Mouse (Mus musculus) testis, adult 2 months (tissue): ENCODE measurements around the gene Ccer2. TPM values are rescaled to one million over a fixed set of nuclear protein-coding genes. Genes with fewer than 3 reads are reported as not detected.

Experiments
- H3K27ac ChIP-seq: fragments of 200-500 bp; 2 replicates; pipeline ENCODE4 v1.5.1; 2012; ENCODE audit warnings: low read depth, low read length; ENCODE audit not compliant: control insufficient read depth, insufficient read depth
- H3K27me3 ChIP-seq: fragments of 200-500 bp; 2 replicates; pipeline ENCODE4 v1.6.1; 2012; ENCODE audit warnings: mild to moderate bottlenecking, low read length, moderate library complexity; ENCODE audit not compliant: control insufficient read depth, insufficient read depth
- H3K36me3 ChIP-seq: fragments of 200-500 bp; 2 replicates; pipeline ENCODE4 v1.6.1; 2012; ENCODE audit warnings: mild to moderate bottlenecking, low read length; ENCODE audit not compliant: control insufficient read depth, insufficient read depth
- H3K4me1 ChIP-seq: fragments of 200-500 bp; 2 replicates; pipeline ENCODE4 v1.6.1; 2012; ENCODE audit warnings: low read length; ENCODE audit not compliant: control insufficient read depth, insufficient read depth
- H3K4me3 ChIP-seq: fragments of 200-500 bp; 2 replicates; pipeline ENCODE4 v1.5.1; 2012; ENCODE audit warnings: low read depth, mild to moderate bottlenecking, low read length, moderate library complexity, mixed read lengths; ENCODE audit not compliant: control insufficient read depth
- CTCF ChIP-seq: fragments of 200-500 bp; IDR thresholded peaks from 2 replicates; pipeline ENCODE4 v1.5.1; 2012; ENCODE audit warnings: low read depth, mild to moderate bottlenecking, inconsistent platforms, low read length, moderate library complexity; ENCODE audit not compliant: control insufficient read depth, insufficient read depth, insufficient replicate concordance
- POLR2A ChIP-seq: fragments of 200-500 bp; IDR thresholded peaks from 2 replicates; pipeline ENCODE4 v1.6.1; 2012; ENCODE audit warnings: low read depth, mild to moderate bottlenecking, inconsistent platforms, low read length, moderate library complexity; ENCODE audit not compliant: control insufficient read depth
- polyA plus RNA-seq: library from polyadenylated mRNA; depleted of rRNA; stranded (reverse); fragments of >200 nt; gene quantifications from 2 replicates; pipeline ENCODE4 v1.2.3, GENCODE M21; 2012

The Ccer2 gene
- polyA plus RNA-seq, 1 experiment: not detected

- Histone ChIP-seq H3K4me3 (no peak overlapping the region), H3K27ac (no peak overlapping the region), H3K27me3 (no peaks in the 10 kb centered on the region), H3K36me3 (peaks cover 5% of the 10 kb centered on the region), H3K4me1 (no peaks in the 10 kb centered on the region; the same call in 1 of the 2 replicates)
- TF ChIP-seq CTCF (no peak), POLR2A (no peak)
Observed at GRCm38 (mm10) chr7:28780857-28781256, 24.9 kb downstream of the Ccer2 start.

GRCm38 (mm10) chr7:28781261-28781663 lies 25.3 kb downstream of the Ccer2 start:
- Histone ChIP-seq H3K27ac (no peak overlapping the region), H3K36me3 (peaks cover 5% of the 10 kb centered on the region)

GRCm38 (mm10) chr7:28785161-28785560 lies 29.2 kb downstream of the Ccer2 start:
- Histone ChIP-seq H3K27ac (no peak overlapping the region), H3K4me3 (no peak overlapping the region), H3K4me1 (no peaks in the 10 kb centered on the region), H3K27me3 (no peaks in the 10 kb centered on the region), H3K36me3 (no peaks in the 10 kb centered on the region; the same call in none of the 2 replicates)
- no peak for TF ChIP-seq POLR2A
- TF ChIP-seq CTCF: no peak

More at GRCm38 (mm10) chr7:28781261-28781663, 25.3 kb downstream of the Ccer2 start:
- no peak overlapping the region for H3K4me3 ChIP-seq
- H3K27me3 ChIP-seq: no peaks in the 10 kb centered on the region
- H3K4me1 ChIP-seq: no peaks in the 10 kb centered on the region; the same call in 1 of the 2 replicates
- TF ChIP-seq POLR2A (no peak), CTCF (no peak)

- no peaks in the 10 kb centered on the region for H3K27me3 ChIP-seq
- H3K27ac ChIP-seq: no peak overlapping the region
- H3K36me3 ChIP-seq: no peaks in the 10 kb centered on the region; the same call in 1 of the 2 replicates
- no peaks in the 10 kb centered on the region; the same call in 1 of the 2 replicates for H3K4me1 ChIP-seq
- H3K4me3 ChIP-seq: no peak overlapping the region
- no peak for TF ChIP-seq POLR2A
- no peak for TF ChIP-seq CTCF
Observed at GRCm38 (mm10) chr7:28787884-28788283, 31.9 kb downstream of the Ccer2 start.

GRCm38 (mm10) chr7:28788307-28789195 lies 32.6 kb downstream of the Ccer2 start, which contains the start of gene Rinl:
TSS of gene Rinl (plus strand) at chr7:28788969.
- no peak for TF ChIP-seq CTCF
- no peak within 1 kb of the TSS for H3K4me3 ChIP-seq
- H3K4me1 ChIP-seq: no peaks in the 10 kb centered on the region; the same call in 1 of the 2 replicates

GRCm38 (mm10) chr7:28789235-28789634 lies 33.3 kb downstream of the Ccer2 start:
- Histone ChIP-seq H3K4me3 (no peak overlapping the region), H3K36me3 (no peaks in the 10 kb centered on the region), H3K27me3 (no peaks in the 10 kb centered on the region), H3K4me1 (no peaks in the 10 kb centered on the region; the same call in 1 of the 2 replicates), H3K27ac (no peak overlapping the region)
- no peak for TF ChIP-seq CTCF
- no peak for TF ChIP-seq POLR2A

More at GRCm38 (mm10) chr7:28788307-28789195, 32.6 kb downstream of the Ccer2 start, which contains the start of gene Rinl:
- Histone ChIP-seq H3K27me3 (no peaks in the 10 kb centered on the region), H3K27ac (no peak within 1 kb of the TSS), H3K36me3 (no peaks in the 10 kb centered on the region; the same call in 1 of the 2 replicates)

- Histone ChIP-seq H3K27me3 (no peaks in the 10 kb centered on the region), H3K36me3 (no peaks in the 10 kb centered on the region), H3K27ac (no peak overlapping the region), H3K4me3 (no peak overlapping the region), H3K4me1 (no peaks in the 10 kb centered on the region; the same call in 1 of the 2 replicates)
- TF ChIP-seq POLR2A: no peak
- TF ChIP-seq CTCF: no peak
Observed at GRCm38 (mm10) chr7:28790066-28790806, 34.3 kb downstream of the Ccer2 start.
